Mouse (Mus musculus) G1E (cell line): Measurements from ENCODE around the gene Galns. TPM values are rescaled to one million over a fixed set of nuclear protein-coding genes. Genes with fewer than 3 reads are reported as not detected.

ENCODE experiments used
- ATAC-seq: 2 replicates; pipeline ENCODE4 v1.8.0; 2016; ENCODE audit warnings: mild to moderate bottlenecking; ENCODE audit not compliant: insufficient number of reproducible peaks, poor library complexity, low FRiP score, severe bottlenecking; ENCODE audit errors: extremely low read depth
- DNase-seq: peaks from one replicate; pipeline ENCODE4 v3.0.0; 2012; ENCODE audit warnings: low spot score
- H3K27me3 ChIP-seq: 2 replicates; pipeline ENCODE4 v1.6.1; 2012; ENCODE audit warnings: mild to moderate bottlenecking, low read length, inconsistent platforms; ENCODE audit not compliant: insufficient read depth
- H3K36me3 ChIP-seq: replicated peaks from 2 replicates; pipeline ENCODE3; 2012; ENCODE audit warnings: mild to moderate bottlenecking, inconsistent platforms
- H3K4me1 ChIP-seq: 2 replicates; pipeline ENCODE4 v1.6.1; 2012; ENCODE audit warnings: low read depth, low read length, inconsistent platforms, mixed read lengths; ENCODE audit not compliant: insufficient read depth
- H3K4me3 ChIP-seq: 2 replicates; pipeline ENCODE4 v1.5.1; 2012; ENCODE audit warnings: low read depth, mild to moderate bottlenecking, inconsistent platforms, low read length, moderate library complexity, mixed read lengths
- H3K9me3 ChIP-seq: replicated peaks from 2 replicates; pipeline ENCODE4 v1.6.1; 2012; ENCODE audit warnings: inconsistent platforms
- CTCF ChIP-seq: IDR thresholded peaks from 2 replicates; pipeline ENCODE4 v1.5.1; 2012; ENCODE audit warnings: low read depth, low read length, inconsistent platforms, mixed read lengths
- GATA1 ChIP-seq: IDR thresholded peaks from 2 replicates; pipeline ENCODE4 v1.6.1; 2012; ENCODE audit warnings: borderline replicate concordance, low read length, inconsistent platforms, mixed read lengths
- GATA2 ChIP-seq: IDR thresholded peaks from 2 replicates; pipeline ENCODE4 v1.6.1; 2012; ENCODE audit warnings: low read depth, low read length, inconsistent platforms, borderline replicate concordance
- POLR2AphosphoS5 ChIP-seq: IDR thresholded peaks from 2 replicates; pipeline ENCODE4 v1.6.1; 2012; ENCODE audit warnings: low read depth, low read length, inconsistent platforms; ENCODE audit not compliant: insufficient replicate concordance
- TAL1 ChIP-seq: conservative IDR thresholded peaks from 2 replicates; pipeline ENCODE4 v1.6.1; 2012; ENCODE audit warnings: low read depth, low read length, inconsistent platforms, mixed read lengths
- polyA plus RNA-seq: library from polyadenylated mRNA; stranded (reverse); fragments of >175 nt; gene quantifications from 2 replicates; pipeline ENCODE4 v1.2.3, GENCODE M21; 2012
- total RNA-seq, 2 experiments: library from RNA; stranded (forward) in 1 of 2; stranded (reverse) in 1 of 2; fragments of 200-1000 nt in 1 of 2; fragments of >200 nt in 1 of 2; fragmentation: Nextera tagmentation in 1 of 2; gene quantifications; 2 replicates each; pipeline ENCODE4 v1.2.3; 2014 to 2017

Galns gene
- total and polyA plus RNA-seq, 3 experiments: 3.0 to 7.9 (median 6.0) TPM

- H3K9me3 ChIP-seq: no peaks in the 10 kb centered on the region
- DNase-seq (no peak), ATAC-seq (peak; percentile 15; the same call in 1 of the 2 replicates)
- no peaks in the 10 kb centered on the region for H3K27me3 ChIP-seq
- peaks cover 51% of the 10 kb centered on the region for H3K36me3 ChIP-seq
- TF ChIP-seq TAL1 (0 out of 2 replicates have a peak, but pooled peaks have one; percentile 15), POLR2AphosphoS5 (no peak; the same call in 1 of the 2 replicates)
- peaks cover 59% of the 10 kb centered on the region for H3K4me1 ChIP-seq
- peak overlapping the region; percentile 92 for H3K4me3 ChIP-seq
Observed at GRCm38 (mm10) chr8:122566766-122567165, 44.5 kb downstream of the Galns start.

- H3K36me3 ChIP-seq: peaks cover 33% of the 10 kb centered on the region
- no peaks in the 10 kb centered on the region for H3K27me3 ChIP-seq
- no peak for DNase-seq
- ATAC-seq: no peak
- H3K9me3 ChIP-seq: no peaks in the 10 kb centered on the region
- H3K4me1 ChIP-seq: peaks cover 43% of the 10 kb centered on the region
- H3K4me3 ChIP-seq: no peak overlapping the region
- TF ChIP-seq GATA2: no peak
- TF ChIP-seq GATA1: no peak
- TF ChIP-seq CTCF: no peak
- TF ChIP-seq POLR2AphosphoS5: no peak
- TF ChIP-seq TAL1: no peak
Observed at GRCm38 (mm10) chr8:122564363-122565352, 46.6 kb downstream of the Galns start.

GRCm38 (mm10) chr8:122561199-122561598 is 50.1 kb downstream of the Galns start:
- DNase-seq: no peak
- ATAC-seq: no peak

GRCm38 (mm10) chr8:122558671-122559349 is 52.5 kb downstream of the Galns start:
- ATAC-seq: no peak
- Histone ChIP-seq H3K27me3 (no peaks in the 10 kb centered on the region), H3K36me3 (peaks cover 7% of the 10 kb centered on the region), H3K4me3 (no peak overlapping the region), H3K9me3 (no peaks in the 10 kb centered on the region), H3K4me1 (peaks cover 46% of the 10 kb centered on the region)
- TF ChIP-seq POLR2AphosphoS5 (no peak), TAL1 (no peak), CTCF (no peak), GATA1 (no peak), GATA2 (no peak)
- DNase-seq: no peak

More at GRCm38 (mm10) chr8:122561199-122561598, 50.1 kb downstream of the Galns start:
- H3K4me3 ChIP-seq: no peak overlapping the region
- H3K36me3 ChIP-seq: peaks cover 23% of the 10 kb centered on the region
- H3K27me3 ChIP-seq: no peaks in the 10 kb centered on the region
- peaks cover 47% of the 10 kb centered on the region for H3K4me1 ChIP-seq
- H3K9me3 ChIP-seq: no peaks in the 10 kb centered on the region
- TF ChIP-seq POLR2AphosphoS5 (no peak), CTCF (no peak), GATA1 (no peak), GATA2 (no peak)

- peaks cover 53% of the 10 kb centered on the region for H3K4me1 ChIP-seq
- TF ChIP-seq GATA2 (no peak), CTCF (no peak), TAL1 (no peak), POLR2AphosphoS5 (no peak), GATA1 (no peak)
- H3K4me3 ChIP-seq: peak overlapping the region; percentile 72
- ATAC-seq (peak; percentile 52), DNase-seq (peak; percentile 64)
- peaks cover 3% of the 10 kb centered on the region for H3K36me3 ChIP-seq
- no peaks in the 10 kb centered on the region for H3K27me3 ChIP-seq
- no peaks in the 10 kb centered on the region for H3K9me3 ChIP-seq
Observed at GRCm38 (mm10) chr8:122557248-122558038, 53.8 kb downstream of the Galns start.
